Mouse (Mus musculus) layer of hippocampus, postnatal 36 days (tissue): Measurements from ENCODE around the gene Rassf7. TPM values are rescaled to one million over a fixed set of nuclear protein-coding genes. Genes with fewer than 3 reads are reported as not detected.

Experiments used
- DNase-seq, 2 experiments: peaks; one replicate each; pipeline ENCODE4 v3.0.0; 2022
- total RNA-seq, 2 experiments: library from RNA; stranded (reverse); gene quantifications; 2 replicates each; pipeline ENCODE4 v1.2.3; 2021

The Rassf7 gene
- total RNA-seq, result under 1 TPM; 0.73 to 0.82 TPM

- DNase-seq, result peak; percentile 77 to 79
Observed at GRCm38 (mm10) chr7:141215101-141215879, at the start of gene Rassf7. Rassf7 (plus strand) TSS chr7:141215860.

GRCm38 (mm10) chr7:141167901-141168517 lies 47.7 kb upstream of the Rassf7 start:
- no peak for DNase-seq

GRCm38 (mm10) chr7:141168518-141168953 lies 47.1 kb upstream of the Rassf7 start:
- no peak for DNase-seq

- DNase-seq, result no peak
Observed at GRCm38 (mm10) chr7:141169300-141169699, 46.4 kb upstream of the Rassf7 start.

GRCm38 (mm10) chr7:141169866-141170265 lies 45.8 kb upstream of the Rassf7 start:
- no peak for DNase-seq

- peak; percentile 93 to 94 for DNase-seq
Observed at GRCm38 (mm10) chr7:141172116-141173006, 43.3 kb upstream of the Rassf7 start, which contains the start of gene Rnh1. Rnh1 (minus strand) TSS chr7:141172857.

GRCm38 (mm10) chr7:141173323-141173850 lies 42.3 kb upstream of the Rassf7 start:
- no peak for DNase-seq

- no peak for DNase-seq
Observed at GRCm38 (mm10) chr7:141175068-141175467, 40.6 kb upstream of the Rassf7 start.

GRCm38 (mm10) chr7:141176173-141176572 lies 39.5 kb upstream of the Rassf7 start:
- DNase-seq, result peak; percentile 83

GRCm38 (mm10) chr7:141188194-141188593 lies 27.5 kb upstream of the Rassf7 start:
- DNase-seq, result no peak

- no peak for DNase-seq
Observed at GRCm38 (mm10) chr7:141188733-141189132, 26.9 kb upstream of the Rassf7 start.

- no peak for DNase-seq
Observed at GRCm38 (mm10) chr7:141190220-141190619, 25.4 kb upstream of the Rassf7 start.

GRCm38 (mm10) chr7:141191036-141191435 lies 24.6 kb upstream of the Rassf7 start:
- DNase-seq, result no peak

- DNase-seq, result no peak
Observed at GRCm38 (mm10) chr7:141191796-141192685, 23.6 kb upstream of the Rassf7 start.

- no peak for DNase-seq
Observed at GRCm38 (mm10) chr7:141192776-141193347, 22.8 kb upstream of the Rassf7 start.

GRCm38 (mm10) chr7:141193348-141193856 lies 22.3 kb upstream of the Rassf7 start:
- DNase-seq, result peak; percentile 35 to 39

GRCm38 (mm10) chr7:141193948-141194347 lies 21.7 kb upstream of the Rassf7 start, which contains the start of the genes Hras and Lrrc56:
Hras (minus strand) TSS chr7:141194005.
Lrrc56 (plus strand) TSS chr7:141194157.
- peak; percentile 97 for DNase-seq

- no peak for DNase-seq
Observed at GRCm38 (mm10) chr7:141194409-141194808, 21.3 kb upstream of the Rassf7 start.

- peak; percentile 80 to 86 for DNase-seq
Observed at GRCm38 (mm10) chr7:141194830-141195229, 20.8 kb upstream of the Rassf7 start.

- no peak for DNase-seq
Observed at GRCm38 (mm10) chr7:141195754-141196153, 19.9 kb upstream of the Rassf7 start.
